Mouse (Mus musculus) bone marrow macrophage, adult 2 months (primary cell): Measurements from ENCODE around the gene Pjvk. TPM values are rescaled to one million over a fixed set of nuclear protein-coding genes. Genes with fewer than 3 reads are reported as not detected.

Experiments used
- H3K27ac ChIP-seq: 2 replicates; pipeline ENCODE4 v1.5.1; 2012; ENCODE audit warnings: low read depth, low read length; ENCODE audit not compliant: insufficient read depth
- H3K4me1 ChIP-seq: 2 replicates; pipeline ENCODE4 v1.6.1; 2012; ENCODE audit warnings: low read length; ENCODE audit not compliant: control insufficient read depth, insufficient read depth
- H3K4me3 ChIP-seq: 2 replicates; pipeline ENCODE4 v1.5.1; 2012; ENCODE audit warnings: mild to moderate bottlenecking, low read length, moderate library complexity; ENCODE audit not compliant: insufficient read depth
- CTCF ChIP-seq: IDR thresholded peaks from 2 replicates; pipeline ENCODE4 v1.5.1; 2012; ENCODE audit warnings: low read depth, mild to moderate bottlenecking, low read length, moderate library complexity
- POLR2A ChIP-seq: IDR thresholded peaks from 2 replicates; pipeline ENCODE4 v1.6.1; 2012; ENCODE audit warnings: mild to moderate bottlenecking, low read depth, low read length, borderline replicate concordance
- polyA plus RNA-seq: library from polyadenylated mRNA; stranded (reverse); fragments of >200 nt; gene quantifications from 2 replicates; pipeline ENCODE4 v1.2.4, GENCODE M21; 2012; ENCODE audit not compliant: missing spikeins, insufficient read depth, insufficient read length

Pjvk gene
- polyA plus RNA-seq, 1 experiment, result 0.84 TPM

- TF ChIP-seq CTCF, result no peak
- no peak for TF ChIP-seq POLR2A
- Histone ChIP-seq H3K4me3 (peak overlapping the region; percentile 88), H3K27ac (peak overlapping the region; percentile 71), H3K4me1 (peaks cover 35% of the 10 kb centered on the region)
Observed at GRCm38 (mm10) chr2:76676401-76677226, 28.3 kb downstream of the Pjvk start.

- no peak overlapping the region for H3K27ac ChIP-seq
- peaks cover 17% of the 10 kb centered on the region for H3K4me1 ChIP-seq
- no peak overlapping the region for H3K4me3 ChIP-seq
- TF ChIP-seq POLR2A (no peak), CTCF (no peak)
Observed at GRCm38 (mm10) chr2:76682301-76682700, 34.0 kb downstream of the Pjvk start.

- Histone ChIP-seq H3K27ac (no peak overlapping the region), H3K4me1 (peaks cover 3% of the 10 kb centered on the region), H3K4me3 (no peak overlapping the region)
- TF ChIP-seq CTCF, result no peak
- no peak for TF ChIP-seq POLR2A
Observed at GRCm38 (mm10) chr2:76686986-76687385, 38.7 kb downstream of the Pjvk start.

GRCm38 (mm10) chr2:76687608-76688007 is 39.3 kb downstream of the Pjvk start:
- Histone ChIP-seq H3K4me1 (peaks cover 3% of the 10 kb centered on the region), H3K4me3 (no peak overlapping the region), H3K27ac (no peak overlapping the region)
- no peak for TF ChIP-seq CTCF
- no peak for TF ChIP-seq POLR2A

GRCm38 (mm10) chr2:76688162-76688561 is 39.9 kb downstream of the Pjvk start:
- Histone ChIP-seq H3K27ac (no peak overlapping the region), H3K4me1 (peaks cover 3% of the 10 kb centered on the region), H3K4me3 (no peak overlapping the region)
- TF ChIP-seq CTCF (no peak), POLR2A (no peak)

- H3K4me3 ChIP-seq, result no peak overlapping the region
- peak overlapping the region; percentile 47 for H3K27ac ChIP-seq
- H3K4me1 ChIP-seq, result peaks cover 13% of the 10 kb centered on the region
- no peak for TF ChIP-seq CTCF
- TF ChIP-seq POLR2A, result no peak
Observed at GRCm38 (mm10) chr2:76690436-76691204, 42.3 kb downstream of the Pjvk start.

- H3K27ac ChIP-seq, result no peak overlapping the region
- no peak overlapping the region for H3K4me3 ChIP-seq
- TF ChIP-seq CTCF (no peak), POLR2A (no peak)
- H3K4me1 ChIP-seq, result peaks cover 15% of the 10 kb centered on the region
Observed at GRCm38 (mm10) chr2:76693765-76694164, 45.5 kb downstream of the Pjvk start.

- no peak for TF ChIP-seq POLR2A
- TF ChIP-seq CTCF, result no peak
- Histone ChIP-seq H3K27ac (peak overlapping the region; percentile 47), H3K4me3 (no peak overlapping the region), H3K4me1 (peaks cover 18% of the 10 kb centered on the region)
Observed at GRCm38 (mm10) chr2:76695290-76695689, 47.0 kb downstream of the Pjvk start.

- TF ChIP-seq POLR2A, result no peak
- TF ChIP-seq CTCF, result no peak
- Histone ChIP-seq H3K4me1 (peaks cover 6% of the 10 kb centered on the region), H3K4me3 (no peak overlapping the region)
Observed at GRCm38 (mm10) chr2:76702188-76702587, 53.9 kb downstream of the Pjvk start.

GRCm38 (mm10) chr2:76702751-76703150 is 54.5 kb downstream of the Pjvk start:
- H3K27ac ChIP-seq, result no peak overlapping the region

More at GRCm38 (mm10) chr2:76702188-76702587, 53.9 kb downstream of the Pjvk start:
- no peak overlapping the region for H3K27ac ChIP-seq

More at GRCm38 (mm10) chr2:76702751-76703150, 54.5 kb downstream of the Pjvk start:
- TF ChIP-seq CTCF (no peak), POLR2A (no peak)
- H3K4me1 ChIP-seq, result peaks cover 6% of the 10 kb centered on the region
- H3K4me3 ChIP-seq, result no peak overlapping the region
